Mouse (Mus musculus) embryo, embryonic 10 days (tissue): ENCODE results near the gene Rhox7b.
"Not testable (repeated sequence)": the region's sequence is repeated elsewhere in the genome, so short reads cannot be mapped to it uniquely, and the experiment has no call there.

ENCODE experiments used
- DNase-seq: peaks from one replicate; pipeline ENCODE4 v3.0.0-alpha.2; 2015; ENCODE audit warnings: low spot score

The Rhox7b gene

DNA sequence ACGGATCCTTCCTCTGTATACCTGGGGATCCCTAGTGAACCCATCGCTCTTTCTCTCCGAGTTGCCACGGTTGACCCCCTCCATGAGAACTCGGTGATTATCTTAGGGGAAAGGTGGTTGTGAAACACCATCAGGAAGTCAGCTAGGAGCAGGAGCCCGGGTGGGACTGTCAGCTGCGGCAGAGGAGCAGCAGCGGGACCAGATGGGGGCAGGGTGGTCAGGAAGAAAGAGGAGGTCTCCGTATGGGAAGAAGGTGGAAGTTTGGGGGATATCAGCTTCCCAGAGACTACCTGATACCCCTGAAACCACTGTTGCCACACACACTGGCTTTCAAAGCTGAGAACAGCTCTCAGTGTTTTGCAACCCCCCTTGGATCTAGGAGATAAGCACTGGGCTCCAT lies at the start of gene Rhox7b:
Gene Rhox7b, minus strand, starts transcription at position 101 of the 400 bp plus-strand sequence.
- not testable (repeated sequence) for DNase-seq

DNA sequence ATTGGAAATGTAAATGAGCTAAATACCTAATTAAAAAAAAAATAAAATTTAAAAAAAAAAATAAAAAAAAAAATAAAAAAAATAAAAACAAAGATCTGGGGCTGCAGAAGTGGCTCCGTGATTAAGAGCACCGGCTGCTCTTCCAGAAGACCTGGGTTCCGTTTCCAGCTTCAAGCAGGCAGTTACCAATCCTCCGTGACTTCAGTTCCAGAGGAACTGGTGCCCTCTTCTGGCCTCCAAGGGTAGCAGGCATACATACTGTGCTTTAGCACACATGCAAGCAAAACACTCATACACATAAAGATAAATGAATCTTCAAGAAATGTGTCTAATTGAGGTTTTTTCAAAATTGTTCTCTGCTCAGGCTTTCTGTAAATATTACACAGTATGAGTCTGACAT lies 19.3 kb upstream of the Rhox7b start:
- no peak for DNase-seq

DNA sequence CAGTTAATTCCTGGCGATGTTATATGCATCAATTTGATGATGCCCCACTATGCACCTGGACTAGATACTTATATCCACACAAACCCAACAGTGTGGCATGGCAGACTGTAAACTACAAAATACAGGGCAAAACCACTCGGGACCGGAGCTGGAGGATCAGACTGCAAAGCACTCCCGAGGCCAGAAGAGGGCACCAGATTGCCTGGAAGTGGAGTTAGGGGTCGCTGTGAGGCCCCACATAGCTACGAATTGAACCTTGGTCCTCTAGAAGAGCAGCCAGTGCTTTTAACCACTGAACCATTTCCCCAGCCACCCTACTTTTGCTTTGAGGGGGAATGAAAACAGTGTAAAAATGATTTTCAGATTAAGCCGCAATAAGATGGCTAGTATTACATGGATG lies 11.5 kb upstream of the Rhox7b start:
- DNase-seq = peak; percentile 21

DNA sequence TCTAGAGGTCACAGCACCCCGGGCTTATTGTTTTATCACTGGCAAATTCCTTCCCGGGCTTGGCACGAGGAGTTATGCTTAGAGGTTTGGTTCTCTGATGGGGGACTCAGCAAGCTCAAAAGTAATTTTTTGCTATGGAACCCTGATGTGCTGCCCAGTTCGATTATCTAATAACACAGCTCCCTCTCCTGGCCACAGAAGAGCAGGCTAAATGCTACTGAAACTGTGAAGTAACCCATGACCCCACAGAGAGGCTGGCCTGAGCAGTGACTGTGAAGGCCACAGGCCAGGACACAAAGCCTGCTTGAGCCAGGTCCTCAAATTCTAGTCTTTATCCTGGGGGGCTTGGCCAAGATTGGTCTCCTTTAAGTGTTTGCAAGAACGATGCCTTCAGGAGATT lies 6.7 kb upstream of the Rhox7b start:
- DNase-seq = peak; percentile 6

DNA sequence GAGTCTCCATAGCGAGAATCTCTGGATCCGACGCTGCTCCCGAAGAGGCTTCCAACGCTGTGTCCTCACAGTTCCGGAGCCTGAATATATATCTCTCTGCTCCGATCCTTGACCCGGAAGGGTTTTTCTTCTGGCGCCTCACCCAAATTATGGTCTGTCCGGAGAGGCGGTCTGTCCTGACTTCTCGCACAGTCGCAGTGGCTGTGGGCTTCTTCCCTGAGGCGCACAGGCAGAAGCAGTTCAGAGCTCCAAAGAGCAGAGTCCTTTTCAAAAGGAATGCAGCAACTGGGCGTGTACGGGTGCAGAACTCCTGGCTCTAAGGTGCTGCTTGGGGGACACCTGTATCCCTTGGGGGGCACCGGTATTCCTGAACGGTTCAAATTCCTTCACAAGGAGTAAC lies 4.6 kb upstream of the Rhox7b start, which contains the start of gene Rhox9:
Gene Rhox9, minus strand, starts transcription at position 101 of the 400 bp plus-strand sequence.
- DNase-seq = not testable (repeated sequence)

DNA sequence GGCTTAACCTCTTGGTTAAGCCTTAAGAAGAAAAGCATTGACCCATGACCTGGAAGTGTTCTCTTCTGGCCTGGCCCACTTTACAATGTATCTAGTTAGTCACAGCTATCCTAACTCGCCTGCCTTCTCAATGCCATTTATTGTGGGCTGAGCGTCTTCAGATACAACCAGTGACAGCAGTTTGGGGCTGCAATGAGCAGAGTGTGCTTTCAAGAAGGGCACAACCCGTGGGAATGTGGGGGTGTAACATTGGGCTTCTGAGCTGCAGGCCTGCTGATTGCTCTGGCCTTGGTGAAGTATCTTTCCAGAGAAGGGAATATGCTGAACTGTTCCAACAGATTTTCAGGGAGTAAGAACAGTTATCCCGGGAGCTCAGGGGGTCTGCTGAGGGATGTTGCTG lies 18.2 kb downstream of the Rhox7b start, which contains the start of gene Rhox8:
Gene Rhox8, minus strand, starts transcription at position 101 of the 400 bp plus-strand sequence.
- DNase-seq = no peak

DNA sequence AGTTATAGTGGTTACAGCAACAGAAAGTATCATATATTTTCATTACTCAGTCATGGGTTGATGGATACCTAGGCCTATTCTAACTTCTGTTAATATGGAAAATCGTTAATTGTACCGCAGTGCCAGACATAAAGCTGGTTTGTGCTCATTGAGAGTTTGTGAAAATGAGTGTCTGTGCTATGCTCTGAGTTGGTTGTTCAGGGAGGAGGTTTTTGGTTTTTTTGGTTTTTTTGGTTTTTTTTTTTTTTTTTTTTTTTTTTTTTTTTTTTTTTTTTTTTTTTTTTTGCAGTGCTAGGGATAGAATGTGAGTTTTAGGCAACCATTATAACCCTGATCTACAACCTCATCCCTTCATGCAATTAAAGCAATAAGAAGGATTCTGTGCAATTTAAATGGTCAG lies 25.4 kb downstream of the Rhox7b start:
- no peak for DNase-seq
